Mouse (Mus musculus) olfactory bulb, adult 2 months (tissue): ENCODE measurements at regions not wholly inside any gene's neighbourhood (a gene's known extent, or its start where the extent isn't known, plus 50 kb on each side); places are given as distances from the start of the nearest gene placed in this dataset.

ENCODE experiments used
- CTCF ChIP-seq: fragments of 200-500 bp; IDR thresholded peaks from 2 replicates; pipeline ENCODE4 v1.5.1; 2012; ENCODE audit warnings: low read depth, mild to moderate bottlenecking, low read length, moderate library complexity; ENCODE audit not compliant: insufficient read depth
- POLR2A ChIP-seq: fragments of 200-500 bp; IDR thresholded peaks from 2 replicates; pipeline ENCODE4 v1.6.1; 2012; ENCODE audit warnings: mild to moderate bottlenecking, low read depth, low read length, moderate library complexity; ENCODE audit not compliant: insufficient read depth

DNA sequence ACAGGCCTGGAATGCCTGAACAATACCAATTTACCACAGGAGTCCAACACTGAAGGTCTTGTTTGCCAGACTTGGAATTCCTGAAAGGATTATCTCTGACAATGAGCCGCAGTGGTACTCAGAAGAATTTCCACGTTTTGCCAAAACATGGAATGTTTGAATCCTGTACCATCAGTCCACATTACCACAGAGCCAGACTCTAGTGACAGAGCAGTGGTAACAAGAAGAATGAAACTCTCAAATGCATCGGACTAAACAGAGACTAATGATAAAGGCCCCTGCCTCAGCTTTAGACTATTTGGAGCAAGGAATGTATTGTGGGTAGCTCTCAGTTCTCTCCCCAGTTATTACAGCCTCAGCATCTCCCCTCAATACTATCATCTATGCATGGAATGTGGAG is 109.9 kb upstream of the Cop1 start:
- no peak for TF ChIP-seq CTCF
- TF ChIP-seq POLR2A: no peak
